Mouse (Mus musculus) liver, embryonic 11.5 days (tissue): ENCODE results near the gene Spock1. TPM values are rescaled to one million over a fixed set of nuclear protein-coding genes. Genes with fewer than 3 reads are reported as not detected.
A peak's percentile ranks its signal among the peaks of the same experiment; 100 is the strongest.

Source experiments
- ATAC-seq: fragments of 200-750 bp; cut with Nextera tagmentation; replicated peaks from 2 replicates; pipeline ENCODE4 v1.8.0; 2017; ENCODE audit warnings: moderate number of reproducible peaks, mild to moderate bottlenecking, moderate TSS enrichment, moderate library complexity; ENCODE audit not compliant: low FRiP score
- DNase-seq: peaks from one replicate; pipeline ENCODE4 v3.0.0-alpha.2; 2017; ENCODE audit warnings: low spot score
- H3K27ac ChIP-seq: fragments of 300-500 bp; sonication (generic); 2 replicates; pipeline ENCODE4 v1.5.1; 2014; ENCODE audit warnings: mild to moderate bottlenecking, low read depth, low read length, control low read depth
- H3K27me3 ChIP-seq: fragments of 300-500 bp; sonication (generic); replicated peaks from 2 replicates; pipeline ENCODE4 v1.6.1; 2014; ENCODE audit warnings: low read length, mixed read lengths; ENCODE audit not compliant: control insufficient read depth, insufficient read depth
- H3K36me3 ChIP-seq: fragments of 300-500 bp; sonication (generic); 2 replicates; pipeline ENCODE4 v1.6.1; 2014; ENCODE audit warnings: mild to moderate bottlenecking, low read length, moderate library complexity, mixed read lengths; ENCODE audit not compliant: control insufficient read depth, insufficient read depth
- H3K4me1 ChIP-seq: fragments of 300-500 bp; sonication (generic); replicated peaks from 2 replicates; pipeline ENCODE4 v1.6.1; 2014; ENCODE audit warnings: low read length, mixed read lengths; ENCODE audit not compliant: control insufficient read depth, insufficient read depth
- H3K4me2 ChIP-seq: fragments of 300-500 bp; sonication (generic); 2 replicates; pipeline ENCODE4 v1.6.1; 2014; ENCODE audit warnings: mild to moderate bottlenecking, control low read depth, moderate library complexity
- H3K4me3 ChIP-seq: fragments of 300-500 bp; sonication (generic); 2 replicates; pipeline ENCODE4 v1.5.1; 2014; ENCODE audit warnings: low read depth, low read length, control low read depth
- H3K9ac ChIP-seq: fragments of 300-500 bp; sonication (generic); 2 replicates; pipeline ENCODE4 v1.6.1; 2014; ENCODE audit warnings: low read depth, low read length, control low read depth
- H3K9me3 ChIP-seq: fragments of 300-500 bp; sonication (generic); 2 replicates; pipeline ENCODE4 v1.6.1; 2016; ENCODE audit warnings: low read length, inconsistent platforms, mixed read lengths; ENCODE audit not compliant: control insufficient read depth
- whole genome bisulfite sequencing: fragments of 180-500 bp; shearing (Covaris S2); extraction: QIAGEN DNeasy Blood & Tissue Kit; methylation state at CpG from one replicate; pipeline ENCODE4 v1.1.7; 2014; 5-methylcytosine and 5-hydroxymethylcytosine counted together
- polyA plus RNA-seq: library from polyadenylated mRNA; unstranded; fragments of >200 nt; fragmentation: Nextera tagmentation; extraction: Ambion mirVana; gene quantifications from 2 replicates; pipeline ENCODE4 v1.2.1, GENCODE M21; 2014

The Spock1 gene
- 1.2 TPM in 2 replicates for polyA plus RNA-seq

- Histone ChIP-seq H3K4me1 (no peaks in the 10 kb centered on the region), H3K9ac (no peak within 1 kb of the TSS), H3K27ac (no peak within 1 kb of the TSS), H3K9me3 (no peaks in the 10 kb centered on the region), H3K36me3 (no peaks in the 10 kb centered on the region), H3K4me3 (peak within 1 kb of the TSS; percentile 38), H3K27me3 (peaks cover 18% of the 10 kb centered on the region), H3K4me2 (peak within 1 kb of the TSS; percentile 62)
- ATAC-seq: 0 out of 2 replicates have a peak, but pooled peaks have one; percentile 29
- DNase-seq: peak; percentile 85
- WGBS: 1% methylated on average over 32 of the region's 32 CpGs
These were observed at the start of gene Spock1 for GRCm38 (mm10) chr13:57908266-57908582. Spock1 (minus strand) TSS chr13:57908332.

GRCm38 (mm10) chr13:57950091-57950490 lies 42.0 kb upstream of the Spock1 start:
- no peak for DNase-seq
- H3K9me3 ChIP-seq: no peaks in the 10 kb centered on the region
- H3K9ac ChIP-seq: no peak overlapping the region
- H3K36me3 ChIP-seq: no peaks in the 10 kb centered on the region
- H3K4me1 ChIP-seq: no peaks in the 10 kb centered on the region
- no peak overlapping the region for H3K4me3 ChIP-seq
- 82% methylated on average over 12 of the region's 12 CpGs for WGBS
- no peak overlapping the region for H3K27ac ChIP-seq
- ATAC-seq: no peak
- H3K4me2 ChIP-seq: no peak overlapping the region
- no peaks in the 10 kb centered on the region for H3K27me3 ChIP-seq

GRCm38 (mm10) chr13:57949513-57949912 lies 41.4 kb upstream of the Spock1 start:
- Histone ChIP-seq H3K9me3 (no peaks in the 10 kb centered on the region), H3K36me3 (no peaks in the 10 kb centered on the region), H3K27me3 (no peaks in the 10 kb centered on the region), H3K4me1 (no peaks in the 10 kb centered on the region), H3K27ac (no peak overlapping the region), H3K9ac (no peak overlapping the region), H3K4me3 (no peak overlapping the region), H3K4me2 (no peak overlapping the region)
- 84% methylated on average over 4 of the region's 4 CpGs for WGBS
- DNase-seq (no peak), ATAC-seq (no peak)

- Histone ChIP-seq H3K4me2 (no peak overlapping the region), H3K9me3 (no peaks in the 10 kb centered on the region), H3K9ac (no peak overlapping the region), H3K27ac (no peak overlapping the region), H3K4me1 (no peaks in the 10 kb centered on the region), H3K27me3 (no peaks in the 10 kb centered on the region), H3K4me3 (no peak overlapping the region), H3K36me3 (no peaks in the 10 kb centered on the region)
- ATAC-seq: no peak
- 72% methylated on average over 11 of the region's 11 CpGs for WGBS
- DNase-seq: no peak
These were observed 37.1 kb upstream of the Spock1 start for GRCm38 (mm10) chr13:57945197-57945596.

GRCm38 (mm10) chr13:57944434-57944833 lies 36.3 kb upstream of the Spock1 start:
- no peak overlapping the region for H3K4me3 ChIP-seq
- no peak overlapping the region for H3K9ac ChIP-seq
- H3K27me3 ChIP-seq: no peaks in the 10 kb centered on the region
- DNase-seq (no peak), ATAC-seq (no peak)
- WGBS: 86% methylated on average over 5 of the region's 5 CpGs
- H3K9me3 ChIP-seq: no peaks in the 10 kb centered on the region
- H3K36me3 ChIP-seq: no peaks in the 10 kb centered on the region
- H3K27ac ChIP-seq: no peak overlapping the region
- H3K4me2 ChIP-seq: no peak overlapping the region
- H3K4me1 ChIP-seq: no peaks in the 10 kb centered on the region

GRCm38 (mm10) chr13:57943900-57944299 lies 35.8 kb upstream of the Spock1 start:
- H3K27ac ChIP-seq: no peak overlapping the region
- no peak for ATAC-seq

GRCm38 (mm10) chr13:57937463-57938229 lies 29.5 kb upstream of the Spock1 start:
- DNase-seq: no peak
- Histone ChIP-seq H3K27me3 (no peaks in the 10 kb centered on the region), H3K27ac (no peak overlapping the region), H3K9ac (no peak overlapping the region), H3K9me3 (no peaks in the 10 kb centered on the region), H3K4me2 (no peak overlapping the region), H3K4me1 (no peaks in the 10 kb centered on the region), H3K36me3 (no peaks in the 10 kb centered on the region), H3K4me3 (no peak overlapping the region)
- 62% methylated on average over 4 of the region's 4 CpGs for WGBS
- ATAC-seq: no peak

More at GRCm38 (mm10) chr13:57943900-57944299, 35.8 kb upstream of the Spock1 start:
- no peaks in the 10 kb centered on the region for H3K9me3 ChIP-seq
- H3K27me3 ChIP-seq: no peaks in the 10 kb centered on the region
- DNase-seq: no peak
- H3K9ac ChIP-seq: no peak overlapping the region
- no peak overlapping the region for H3K4me3 ChIP-seq
- no peaks in the 10 kb centered on the region for H3K4me1 ChIP-seq
- no peaks in the 10 kb centered on the region for H3K36me3 ChIP-seq
- H3K4me2 ChIP-seq: no peak overlapping the region

GRCm38 (mm10) chr13:57931998-57932397 lies 23.9 kb upstream of the Spock1 start:
- 89% methylated on average over 9 of the region's 9 CpGs for WGBS
- no peak overlapping the region for H3K4me3 ChIP-seq
- DNase-seq: no peak
- H3K4me1 ChIP-seq: no peaks in the 10 kb centered on the region
- H3K27ac ChIP-seq: no peak overlapping the region
- H3K27me3 ChIP-seq: no peaks in the 10 kb centered on the region
- no peak for ATAC-seq
- no peaks in the 10 kb centered on the region for H3K36me3 ChIP-seq
- no peak overlapping the region for H3K9ac ChIP-seq
- H3K4me2 ChIP-seq: no peak overlapping the region
- H3K9me3 ChIP-seq: no peaks in the 10 kb centered on the region

GRCm38 (mm10) chr13:57931376-57931775 lies 23.2 kb upstream of the Spock1 start:
- no peak for ATAC-seq
- WGBS: 58% methylated on average over 3 of the region's 3 CpGs
- no peak overlapping the region for H3K4me2 ChIP-seq
- no peaks in the 10 kb centered on the region for H3K36me3 ChIP-seq
- H3K27me3 ChIP-seq: no peaks in the 10 kb centered on the region
- no peaks in the 10 kb centered on the region for H3K4me1 ChIP-seq
- no peak for DNase-seq
- H3K9me3 ChIP-seq: no peaks in the 10 kb centered on the region
- H3K9ac ChIP-seq: no peak overlapping the region
- H3K27ac ChIP-seq: no peak overlapping the region
- H3K4me3 ChIP-seq: no peak overlapping the region
